Mouse (Mus musculus): Measurements from ENCODE around the gene Astn2. TPM values are rescaled to one million over a fixed set of nuclear protein-coding genes. Genes with fewer than 3 reads are reported as not detected.

The Astn2 gene
- polyA plus RNA-seq, 1 experiment from 2014 or later = 2.9 TPM

DNA sequence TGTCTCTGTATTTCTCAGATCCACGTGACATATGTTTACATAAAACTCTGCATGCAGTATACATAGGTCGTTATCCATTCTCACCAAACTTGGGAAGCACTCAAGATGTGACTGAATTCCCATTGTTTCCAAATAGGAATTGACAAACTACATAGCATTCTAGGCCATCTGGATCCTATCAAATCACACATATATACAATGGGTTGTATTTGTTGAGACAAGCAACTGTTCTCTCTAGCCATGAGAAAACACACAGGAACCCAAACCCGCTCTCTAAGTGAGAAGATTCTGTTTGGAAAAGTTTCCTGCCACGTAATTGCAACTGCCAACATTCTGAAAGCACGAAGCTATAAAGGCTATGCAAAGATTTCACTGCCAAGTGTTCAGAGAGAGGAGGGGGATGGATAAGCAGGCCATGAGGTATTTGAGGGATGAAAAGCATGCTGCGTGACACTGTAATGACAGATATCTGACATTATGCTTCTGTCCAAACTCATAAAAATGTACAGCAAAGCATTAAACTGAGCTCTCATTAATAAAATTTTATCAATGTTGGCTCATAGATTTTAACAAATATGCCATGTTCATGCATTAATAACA, 732.7 kb downstream of the Astn2 start:
- H3K4me3 ChIP-seq = no peak overlapping the region
- no peak for ATAC-seq (ENCODE audit: low FRiP score)
- no peaks in the 10 kb centered on the region for H3K9me3 ChIP-seq (replicated peaks)
- H3K27ac ChIP-seq = no peak overlapping the region
- WGBS = 77% methylated on average over 6 of the region's 6 CpGs
- H3K4me1 ChIP-seq = peaks cover 4% of the 10 kb centered on the region
- no peak overlapping the region for H3K4me2 ChIP-seq (replicated peaks)
- H3K27me3 ChIP-seq = no peaks in the 10 kb centered on the region
- H3K9ac ChIP-seq = no peak overlapping the region
- H3K36me3 ChIP-seq = no peaks in the 10 kb centered on the region

DNA sequence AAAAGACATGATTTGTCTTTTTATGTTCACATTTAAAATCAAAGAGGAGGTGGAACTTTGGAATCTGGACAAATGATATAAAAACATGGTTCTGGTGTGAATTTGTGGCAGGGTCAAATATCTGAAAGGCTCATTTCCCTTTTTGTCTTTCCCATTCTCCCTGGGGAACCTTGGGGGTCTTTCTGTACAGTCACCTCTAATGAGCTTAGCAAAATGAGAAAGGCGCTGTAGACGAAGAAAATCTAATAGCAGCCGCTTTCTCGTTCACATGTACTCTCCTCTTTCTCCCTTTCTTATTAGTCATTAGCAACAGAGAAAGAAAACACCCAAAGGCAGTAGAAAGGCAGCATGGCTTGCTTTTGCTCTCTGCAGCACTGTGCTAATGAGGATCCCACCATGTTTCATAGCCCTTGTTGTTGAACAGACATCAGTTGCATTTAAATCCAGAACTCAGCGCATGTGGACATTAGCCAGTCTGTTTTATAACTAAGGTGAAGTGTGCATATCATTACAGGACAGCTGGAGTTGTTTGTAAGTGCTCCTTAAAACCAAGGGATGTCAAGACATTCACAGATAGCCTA, 737.3 kb downstream of the Astn2 start:
- H3K4me3 ChIP-seq = no peak overlapping the region
- 60% methylated on average over 5 of the region's 5 CpGs for WGBS
- no peak overlapping the region for H3K4me2 ChIP-seq (replicated peaks)
- no peak for ATAC-seq (ENCODE audit: low FRiP score)
- no peaks in the 10 kb centered on the region for H3K27me3 ChIP-seq
- no peak overlapping the region for H3K27ac ChIP-seq
- H3K4me1 ChIP-seq = peaks cover 4% of the 10 kb centered on the region
- H3K36me3 ChIP-seq = no peaks in the 10 kb centered on the region
- no peaks in the 10 kb centered on the region for H3K9me3 ChIP-seq (replicated peaks)
- H3K9ac ChIP-seq = no peak overlapping the region

DNA sequence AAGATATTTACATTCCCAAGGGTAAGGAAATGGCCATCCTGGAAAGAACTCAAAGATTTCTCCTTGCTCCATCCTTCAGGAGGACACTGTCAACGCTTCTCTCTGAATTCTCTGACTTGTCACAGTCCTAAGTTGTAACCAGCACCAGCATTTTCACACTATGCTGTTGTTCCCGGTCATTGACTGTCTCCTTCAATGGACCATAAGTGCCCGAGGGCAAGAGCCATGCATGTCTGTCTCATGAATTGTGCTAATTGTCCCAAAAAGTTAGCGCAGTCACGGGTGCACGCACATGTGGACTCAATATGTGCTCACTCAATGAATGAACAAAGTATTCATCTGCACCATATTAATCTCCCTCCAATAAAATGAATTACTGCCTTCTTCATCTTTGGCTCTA, 741.2 kb downstream of the Astn2 start:
- H3K4me1 ChIP-seq = peaks cover 4% of the 10 kb centered on the region
- H3K9me3 ChIP-seq (replicated peaks) = no peaks in the 10 kb centered on the region
- H3K4me2 ChIP-seq (replicated peaks) = no peak overlapping the region
- H3K9ac ChIP-seq = no peak overlapping the region
- ATAC-seq (ENCODE audit: low FRiP score) = no peak
- no peak overlapping the region for H3K4me3 ChIP-seq
- no peaks in the 10 kb centered on the region for H3K36me3 ChIP-seq
- 86% methylated on average over 6 of the region's 6 CpGs for WGBS
- H3K27ac ChIP-seq = no peak overlapping the region
- H3K27me3 ChIP-seq = no peaks in the 10 kb centered on the region

DNA sequence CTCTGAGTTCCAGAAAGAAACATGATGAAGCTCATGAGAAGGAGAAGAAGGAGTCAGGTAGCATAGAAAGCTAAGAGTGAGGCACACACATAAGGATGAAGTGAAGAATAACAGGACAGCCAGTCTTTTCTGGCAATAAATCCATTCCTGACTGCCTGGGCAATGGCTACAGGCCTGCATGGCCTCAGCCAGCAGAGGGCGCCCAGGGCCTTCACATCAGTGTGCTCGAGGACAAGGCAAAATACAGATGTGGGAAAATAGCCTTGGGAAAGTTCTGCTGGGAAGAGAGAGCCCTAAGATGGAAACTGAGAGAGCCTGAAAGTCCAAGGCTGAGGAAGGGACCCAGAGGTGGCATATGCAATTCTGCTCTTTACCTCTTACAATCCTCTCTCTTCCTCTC, 749.7 kb downstream of the Astn2 start:
- peak; percentile 84 for ATAC-seq (ENCODE audit: low FRiP score)
- Histone ChIP-seq H3K9me3 (replicated peaks) (no peaks in the 10 kb centered on the region), H3K27ac (no peak overlapping the region), H3K4me1 (no peaks in the 10 kb centered on the region), H3K27me3 (no peaks in the 10 kb centered on the region), H3K4me2 (replicated peaks) (no peak overlapping the region), H3K4me3 (no peak overlapping the region), H3K36me3 (no peaks in the 10 kb centered on the region), H3K9ac (no peak overlapping the region)
- 0% methylated on average over 2 of the region's 2 CpGs for WGBS

DNA sequence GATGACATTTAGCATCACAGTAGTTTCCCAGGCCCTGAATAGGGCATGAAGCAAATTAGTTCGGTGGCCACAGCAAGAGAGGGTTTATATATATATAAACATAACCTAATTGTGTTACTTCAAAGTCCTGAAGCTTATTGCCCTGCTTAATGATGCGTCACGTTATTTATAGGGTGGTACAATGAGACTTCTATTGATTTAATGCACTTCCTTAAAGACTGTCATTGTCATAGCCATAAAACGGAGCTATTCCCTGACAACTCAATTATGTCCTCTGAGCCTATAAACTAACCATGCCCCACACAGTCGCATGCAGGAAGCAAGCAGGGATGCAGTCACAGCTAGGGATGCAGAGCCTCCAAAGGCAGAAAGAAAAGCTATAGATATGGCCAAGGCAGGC, 761.8 kb downstream of the Astn2 start:
- Histone ChIP-seq H3K4me2 (replicated peaks) (no peak overlapping the region), H3K9me3 (replicated peaks) (no peaks in the 10 kb centered on the region), H3K4me3 (no peak overlapping the region), H3K36me3 (no peaks in the 10 kb centered on the region), H3K27ac (no peak overlapping the region), H3K27me3 (no peaks in the 10 kb centered on the region), H3K4me1 (no peaks in the 10 kb centered on the region), H3K9ac (no peak overlapping the region)
- no peak for ATAC-seq (ENCODE audit: low FRiP score)
- WGBS = 60% methylated on average over 5 of the region's 5 CpGs

DNA sequence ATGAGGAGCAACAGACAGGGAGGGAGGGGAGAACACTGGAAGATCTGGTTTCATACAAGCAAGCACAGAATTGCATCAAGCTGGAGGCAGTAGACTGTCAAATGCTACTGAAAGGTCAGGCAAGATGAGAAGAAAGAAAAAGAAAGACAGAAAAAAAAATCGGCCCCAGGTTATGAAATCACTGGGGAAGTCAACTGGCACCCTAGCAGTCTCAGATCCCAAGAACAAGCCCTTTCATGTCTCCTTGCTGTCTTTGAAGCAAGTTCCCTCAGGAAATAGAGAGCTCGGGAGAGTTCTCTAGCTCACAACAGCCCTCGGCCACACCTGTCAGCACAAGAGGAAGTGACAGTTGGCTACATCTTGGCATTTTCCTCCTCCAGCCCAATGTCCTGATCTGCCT, 766.2 kb downstream of the Astn2 start:
- Histone ChIP-seq H3K4me3 (no peak overlapping the region), H3K27me3 (no peaks in the 10 kb centered on the region), H3K36me3 (no peaks in the 10 kb centered on the region), H3K4me1 (no peaks in the 10 kb centered on the region), H3K9ac (no peak overlapping the region), H3K27ac (no peak overlapping the region), H3K4me2 (replicated peaks) (no peak overlapping the region), H3K9me3 (replicated peaks) (no peaks in the 10 kb centered on the region)
- 69% methylated on average over 3 of the region's 3 CpGs for WGBS
- no peak for ATAC-seq (ENCODE audit: low FRiP score)

DNA sequence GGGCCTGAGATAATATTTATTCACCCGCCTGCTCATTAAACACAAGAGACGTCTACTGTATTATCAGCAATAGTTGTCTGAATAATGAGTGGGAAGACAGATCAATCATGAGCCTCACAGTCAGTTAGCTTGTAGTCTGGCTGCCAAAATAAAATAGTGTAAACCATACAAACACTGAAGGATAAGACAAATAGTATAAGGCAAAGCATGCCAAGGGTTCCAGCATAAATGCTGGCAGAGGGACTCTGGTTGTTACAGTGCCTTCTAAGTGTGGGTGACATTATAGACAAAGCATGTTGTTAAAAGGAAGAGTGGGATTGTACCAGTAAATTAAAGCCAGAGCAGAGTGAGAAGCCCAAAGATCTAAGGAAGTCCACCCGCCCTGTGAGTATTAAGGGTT, 784.3 kb downstream of the Astn2 start:
- Histone ChIP-seq H3K9me3 (replicated peaks) (no peaks in the 10 kb centered on the region), H3K4me2 (replicated peaks) (no peak overlapping the region), H3K9ac (no peak overlapping the region), H3K4me3 (no peak overlapping the region), H3K27me3 (no peaks in the 10 kb centered on the region), H3K27ac (no peak overlapping the region), H3K4me1 (no peaks in the 10 kb centered on the region), H3K36me3 (peaks cover 27% of the 10 kb centered on the region)
- WGBS = 84% methylated on average over 3 of the region's 3 CpGs
- no peak for ATAC-seq (ENCODE audit: low FRiP score)

DNA sequence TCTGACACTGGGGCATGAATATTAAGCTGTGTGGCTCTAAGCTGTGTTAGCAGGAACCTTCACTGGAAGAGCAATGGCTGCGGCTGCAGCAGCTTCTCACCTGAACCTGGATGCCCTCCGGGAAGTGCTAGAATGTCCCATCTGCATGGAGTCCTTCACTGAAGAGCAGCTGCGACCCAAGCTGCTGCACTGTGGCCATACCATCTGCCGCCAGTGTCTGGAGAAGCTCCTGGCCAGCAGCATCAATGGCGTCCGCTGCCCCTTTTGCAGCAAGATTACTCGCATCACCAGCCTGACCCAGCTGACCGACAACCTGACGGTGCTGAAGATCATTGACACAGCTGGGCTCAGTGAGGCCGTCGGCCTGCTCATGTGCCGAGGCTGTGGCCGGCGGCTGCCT, 791.3 kb downstream of the Astn2 start:
- ATAC-seq (ENCODE audit: low FRiP score) = no peak
- Histone ChIP-seq H3K4me2 (replicated peaks) (no peak overlapping the region), H3K4me1 (0 out of 2 replicates have a peak, but pooled peaks cover 5% of the 10 kb centered on the region), H3K9me3 (replicated peaks) (no peaks in the 10 kb centered on the region), H3K36me3 (peaks cover 44% of the 10 kb centered on the region), H3K27me3 (no peaks in the 10 kb centered on the region), H3K4me3 (no peak overlapping the region), H3K27ac (no peak overlapping the region), H3K9ac (no peak overlapping the region)
- WGBS = 94% methylated on average over 14 of the region's 14 CpGs

DNA sequence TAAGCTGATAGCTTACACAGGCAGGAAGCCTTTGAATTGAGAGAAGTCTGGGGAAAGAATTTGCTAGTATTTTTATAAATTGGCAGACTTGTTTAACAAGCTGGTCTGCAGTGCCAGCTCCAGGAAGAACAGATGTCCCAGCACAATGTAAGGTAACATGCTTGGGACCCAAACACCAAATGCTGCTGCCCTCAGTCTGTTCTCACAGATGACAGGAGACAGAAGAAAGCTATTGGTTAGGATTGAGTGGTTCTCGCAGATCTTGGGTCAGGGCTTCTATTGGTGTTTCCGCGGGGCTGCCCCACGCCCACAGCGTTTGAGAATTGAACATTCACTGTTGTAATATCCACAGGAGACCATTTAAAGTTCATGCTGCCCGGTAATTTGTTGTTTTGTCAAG, 793.5 kb downstream of the Astn2 start:
- 68% methylated on average over 6 of the region's 6 CpGs for WGBS
- no peak overlapping the region for H3K4me3 ChIP-seq
- H3K9me3 ChIP-seq (replicated peaks) = no peaks in the 10 kb centered on the region
- no peak overlapping the region for H3K4me2 ChIP-seq (replicated peaks)
- H3K4me1 ChIP-seq = peaks cover 17% of the 10 kb centered on the region
- no peak overlapping the region for H3K9ac ChIP-seq
- peaks cover 30% of the 10 kb centered on the region for H3K36me3 ChIP-seq
- ATAC-seq (ENCODE audit: low FRiP score) = no peak
- no peaks in the 10 kb centered on the region for H3K27me3 ChIP-seq
- no peak overlapping the region for H3K27ac ChIP-seq

DNA sequence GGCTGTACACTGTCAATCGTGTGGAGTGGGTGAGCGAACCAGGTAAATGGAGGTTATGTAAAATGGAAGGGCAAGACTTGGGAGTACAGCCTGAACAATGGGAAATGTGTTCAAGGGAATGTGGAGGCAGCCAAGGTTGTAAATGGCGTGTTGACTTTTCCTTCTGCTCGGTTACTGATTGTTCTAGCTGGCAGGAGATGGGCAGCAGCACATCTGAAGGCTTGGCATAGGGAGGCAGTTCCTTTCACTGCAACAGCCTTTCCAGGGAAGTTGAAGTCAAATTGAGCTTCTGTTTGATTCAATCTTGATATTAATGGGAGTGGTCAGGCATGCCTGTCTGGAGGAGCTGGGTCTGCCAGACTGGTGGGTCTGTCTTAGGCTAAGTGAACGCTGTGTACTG, 794.1 kb downstream of the Astn2 start:
- Histone ChIP-seq H3K27ac (no peak overlapping the region), H3K9me3 (replicated peaks) (no peaks in the 10 kb centered on the region), H3K4me1 (peaks cover 21% of the 10 kb centered on the region), H3K9ac (no peak overlapping the region), H3K4me2 (replicated peaks) (no peak overlapping the region), H3K27me3 (no peaks in the 10 kb centered on the region), H3K36me3 (peaks cover 24% of the 10 kb centered on the region), H3K4me3 (no peak overlapping the region)
- 85% methylated on average over 5 of the region's 5 CpGs for WGBS
- ATAC-seq (ENCODE audit: low FRiP score) = no peak

DNA sequence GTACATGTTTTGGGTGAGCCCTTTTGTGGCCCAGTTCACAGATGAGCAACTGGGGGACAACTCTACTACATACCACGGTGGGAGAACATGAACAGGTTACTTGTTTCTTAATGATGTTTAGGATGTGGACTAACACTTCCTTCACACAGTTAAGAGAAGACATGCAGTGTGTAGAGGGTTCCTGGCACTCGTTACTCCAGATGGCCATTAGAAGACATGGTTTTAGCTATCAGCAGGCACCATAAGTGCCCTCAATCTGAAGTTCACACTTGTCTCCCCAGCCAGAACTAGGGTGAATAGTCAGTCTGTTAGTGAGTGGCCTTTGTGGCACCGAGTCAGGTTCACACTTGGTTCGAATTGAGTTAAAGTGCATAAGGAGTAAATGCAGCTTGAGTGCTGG, 796.3 kb downstream of the Astn2 start:
- whole genome bisulfite sequencing = 94% methylated on average over 4 of the region's 4 CpGs

DNA sequence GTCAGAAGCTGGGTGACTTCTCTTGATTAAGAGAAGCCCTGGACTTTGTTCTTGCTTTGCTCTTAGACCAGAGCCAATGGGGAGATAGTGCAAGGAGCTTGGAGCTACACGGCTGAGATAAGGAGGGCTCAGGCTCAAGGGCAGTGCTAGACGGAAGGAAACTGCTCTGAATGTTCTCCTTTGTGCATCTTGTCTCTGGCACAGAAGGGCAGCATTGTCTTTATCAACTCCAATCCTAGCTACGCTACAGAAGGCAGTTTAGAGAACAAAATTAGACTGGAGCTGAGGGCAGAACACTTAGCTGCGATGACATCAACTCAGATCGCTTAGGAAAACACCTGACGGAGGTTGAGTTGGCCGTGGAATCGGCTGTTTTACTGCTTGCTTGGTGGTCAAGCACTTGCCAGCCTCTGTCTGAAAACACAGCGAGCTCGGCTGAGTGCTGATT, 797.2 kb downstream of the Astn2 start:
- ATAC-seq (ENCODE audit: low FRiP score) = no peak
- peak overlapping the region; percentile 73; the same call in 1 of the 2 replicates for H3K4me2 ChIP-seq (replicated peaks)
- H3K27me3 ChIP-seq = no peaks in the 10 kb centered on the region
- H3K27ac ChIP-seq = no peak overlapping the region
- WGBS = 84% methylated on average over 10 of the region's 10 CpGs
- no peaks in the 10 kb centered on the region for H3K36me3 ChIP-seq
- H3K4me3 ChIP-seq = no peak overlapping the region
- H3K9ac ChIP-seq = no peak overlapping the region
- no peaks in the 10 kb centered on the region for H3K9me3 ChIP-seq (replicated peaks)
- peaks cover 25% of the 10 kb centered on the region for H3K4me1 ChIP-seq

More for the DNA sequence above, 796.3 kb downstream of the Astn2 start:
- Histone ChIP-seq H3K9me3 (replicated peaks) (no peaks in the 10 kb centered on the region), H3K36me3 (peaks cover 2% of the 10 kb centered on the region), H3K4me1 (peaks cover 25% of the 10 kb centered on the region), H3K4me3 (no peak overlapping the region), H3K9ac (no peak overlapping the region), H3K4me2 (replicated peaks) (no peak overlapping the region), H3K27me3 (no peaks in the 10 kb centered on the region), H3K27ac (no peak overlapping the region)
- ATAC-seq (ENCODE audit: low FRiP score) = no peak

DNA sequence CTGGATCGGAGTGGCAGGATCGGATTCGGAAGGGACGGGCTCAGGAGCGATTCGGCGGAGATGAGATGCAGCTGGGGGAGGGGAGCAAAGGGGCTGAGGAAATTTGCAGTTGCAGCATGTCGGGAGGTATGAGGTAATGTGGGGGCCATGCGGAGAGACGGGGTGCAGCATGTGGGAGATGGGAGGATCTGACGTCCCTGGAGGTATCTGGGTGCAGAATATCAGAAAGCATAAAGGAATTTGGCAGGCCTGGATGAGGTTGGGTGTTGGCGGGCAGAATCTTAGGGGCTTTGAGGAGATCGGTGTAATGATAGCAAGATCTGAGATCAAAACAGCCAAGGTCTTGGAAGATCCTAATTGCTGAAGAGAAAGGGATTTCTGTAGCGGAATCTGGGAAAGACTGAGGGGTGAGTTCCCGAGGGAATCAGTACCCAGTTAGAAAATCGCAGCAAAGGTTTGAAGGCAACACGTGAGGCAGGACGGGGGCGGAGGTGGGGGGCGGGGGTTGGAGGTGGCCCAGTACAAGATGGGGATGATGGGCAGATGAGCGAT, 799.2 kb downstream of the Astn2 start:
- H3K4me2 ChIP-seq (replicated peaks) = peak overlapping the region; percentile 73
- peak overlapping the region; percentile 84 for H3K9ac ChIP-seq
- H3K9me3 ChIP-seq (replicated peaks) = no peaks in the 10 kb centered on the region
- H3K4me3 ChIP-seq = peak overlapping the region; percentile 60
- peak overlapping the region; percentile 77 for H3K27ac ChIP-seq
- under 1% methylated on average over 21 of the region's 21 CpGs for WGBS
- peaks cover 20% of the 10 kb centered on the region for H3K4me1 ChIP-seq
- peak; percentile 87 for ATAC-seq (ENCODE audit: low FRiP score)
- H3K36me3 ChIP-seq = no peaks in the 10 kb centered on the region
- H3K27me3 ChIP-seq = no peaks in the 10 kb centered on the region
